Mouse (Mus musculus) midbrain, embryonic 15.5 days (tissue): ENCODE results near the gene Nup50. TPM values are rescaled to one million over a fixed set of nuclear protein-coding genes. Genes with fewer than 3 reads are reported as not detected.

ENCODE experiments used
- ATAC-seq: fragments of 200-750 bp; cut with Nextera tagmentation; replicated peaks from 2 replicates; pipeline ENCODE4 v1.8.0; 2017; ENCODE audit warnings: moderate TSS enrichment
- H3K27ac ChIP-seq: fragments of 300-500 bp; sonication (generic); 2 replicates; pipeline ENCODE4 v1.5.1; 2015; ENCODE audit warnings: mild to moderate bottlenecking, inconsistent platforms
- H3K27me3 ChIP-seq: fragments of 300-500 bp; sonication (generic); replicated peaks from 2 replicates; pipeline ENCODE4 v1.6.1; 2015; ENCODE audit warnings: inconsistent platforms
- H3K36me3 ChIP-seq: fragments of 300-500 bp; sonication (generic); replicated peaks from 2 replicates; pipeline ENCODE4 v1.6.1; 2015; ENCODE audit warnings: inconsistent platforms
- H3K4me1 ChIP-seq: fragments of 300-500 bp; sonication (generic); 2 replicates; pipeline ENCODE4 v1.6.1; 2015; ENCODE audit warnings: inconsistent platforms
- H3K4me2 ChIP-seq: fragments of 300-500 bp; sonication (generic); 2 replicates; pipeline ENCODE4 v1.6.1; 2015; ENCODE audit warnings: inconsistent platforms, mild to moderate bottlenecking, moderate library complexity
- H3K4me3 ChIP-seq: fragments of 300-500 bp; sonication (generic); 2 replicates; pipeline ENCODE4 v1.5.1; 2015; ENCODE audit warnings: mild to moderate bottlenecking, inconsistent platforms
- H3K9ac ChIP-seq: fragments of 300-500 bp; sonication (generic); 2 replicates; pipeline ENCODE4 v1.6.1; 2015; ENCODE audit warnings: mild to moderate bottlenecking, inconsistent platforms
- H3K9me3 ChIP-seq: fragments of 300-500 bp; sonication (generic); 2 replicates; pipeline ENCODE4 v1.6.1; 2016; ENCODE audit warnings: inconsistent platforms
- WGBS: fragments of 180-500 bp; shearing (Covaris S2); methylation state at CpG from one replicate; pipeline ENCODE4 v1.1.7; 2015; ENCODE audit warnings: mixed read lengths; 5-methylcytosine and 5-hydroxymethylcytosine counted together
- polyA plus RNA-seq: library from polyadenylated mRNA; unstranded; fragments of >200 nt; fragmentation: Nextera tagmentation; extraction: Ambion mirVana; gene quantifications from 2 replicates; pipeline ENCODE4 v1.2.1, GENCODE M21; 2015

Nup50 gene
- polyA plus RNA-seq, 1 experiment from 2014 or later: 25.4 TPM

GRCm38 (mm10) chr15:84923508-84924181 lies 434 bp downstream of the Nup50 start:
- H3K9ac ChIP-seq: peak overlapping the region; percentile 80
- H3K4me1 ChIP-seq: peaks cover 31% of the 10 kb centered on the region
- peak overlapping the region; percentile 86 for H3K4me2 ChIP-seq
- under 1% methylated on average over 54 of the region's 68 CpGs for WGBS
- no peaks in the 10 kb centered on the region for H3K9me3 ChIP-seq
- H3K4me3 ChIP-seq: peak overlapping the region; percentile 82
- no peaks in the 10 kb centered on the region for H3K27me3 ChIP-seq
- peak overlapping the region; percentile 95 for H3K27ac ChIP-seq
- ATAC-seq: peak; percentile 83
- peaks cover 7% of the 10 kb centered on the region; the same call in 1 of the 2 replicates for H3K36me3 ChIP-seq

DNA sequence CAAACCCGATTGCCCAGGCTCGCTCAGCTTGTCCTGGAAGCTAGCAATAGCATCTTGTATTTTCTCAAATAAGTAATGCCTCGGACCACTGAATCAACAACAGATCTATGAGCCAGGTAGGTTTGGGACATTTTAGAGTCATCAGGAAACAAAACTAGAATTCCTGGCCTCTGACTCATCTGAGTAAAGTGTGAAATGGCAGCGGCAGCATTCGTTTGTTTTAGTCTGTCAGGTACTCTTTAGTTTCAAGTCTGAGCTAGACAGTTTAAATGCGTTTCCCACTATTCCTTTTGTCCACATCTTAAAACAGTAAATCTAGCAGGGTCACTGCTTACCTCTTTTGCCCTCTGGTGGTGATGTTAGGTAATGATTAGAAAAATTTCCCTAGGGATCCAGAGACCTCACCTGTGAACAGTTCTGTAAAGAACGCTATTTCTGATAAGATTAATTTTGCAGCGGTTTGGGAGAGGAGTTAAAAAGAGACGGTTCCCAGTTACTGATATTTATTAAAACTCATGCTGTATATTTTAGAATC lies 1.6 kb downstream of the Nup50 start:
- H3K27me3 ChIP-seq: no peaks in the 10 kb centered on the region
- peak overlapping the region; percentile 86 for H3K4me2 ChIP-seq
- H3K4me3 ChIP-seq: peak overlapping the region; percentile 82
- 15% methylated on average over 9 of the region's 9 CpGs for WGBS
- peaks cover 31% of the 10 kb centered on the region for H3K4me1 ChIP-seq
- ATAC-seq: no peak
- H3K27ac ChIP-seq: no peak overlapping the region
- peak overlapping the region; percentile 80; the same call in 1 of the 2 replicates for H3K9ac ChIP-seq
- no peaks in the 10 kb centered on the region for H3K9me3 ChIP-seq
- H3K36me3 ChIP-seq: peaks cover 17% of the 10 kb centered on the region; the same call in 1 of the 2 replicates

- peaks cover 19% of the 10 kb centered on the region; the same call in 1 of the 2 replicates for H3K36me3 ChIP-seq
- no peak for ATAC-seq
- no peak overlapping the region for H3K27ac ChIP-seq
- no peak overlapping the region for H3K4me3 ChIP-seq
- peaks cover 31% of the 10 kb centered on the region for H3K4me1 ChIP-seq
- no peaks in the 10 kb centered on the region for H3K9me3 ChIP-seq
- peak overlapping the region; percentile 86; the same call in 1 of the 2 replicates for H3K4me2 ChIP-seq
- WGBS: 48% methylated on average over 1 of the region's 1 CpGs
- no peak overlapping the region for H3K9ac ChIP-seq
- H3K27me3 ChIP-seq: no peaks in the 10 kb centered on the region
Observed at GRCm38 (mm10) chr15:84925495-84926018, 2.3 kb downstream of the Nup50 start.

DNA sequence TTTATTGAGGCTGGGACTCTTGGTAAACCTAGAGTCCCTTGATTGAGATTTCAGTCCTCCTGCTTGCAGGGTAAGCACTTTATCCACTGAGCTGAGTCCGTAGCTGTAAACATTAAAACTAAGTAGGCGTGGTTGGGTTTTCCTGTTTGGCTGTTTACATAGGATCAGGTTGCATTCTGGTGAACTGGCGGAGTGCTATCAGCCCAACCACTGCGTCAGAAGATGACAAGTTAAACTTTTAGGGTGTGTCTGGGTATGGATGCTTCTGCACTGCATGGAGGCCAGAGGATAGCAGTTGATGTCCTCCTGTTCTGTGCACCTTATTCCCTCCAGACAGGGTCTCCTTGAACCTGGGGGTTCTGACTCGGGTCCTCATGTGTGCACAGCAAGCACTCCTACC lies 9.1 kb downstream of the Nup50 start:
- Histone ChIP-seq H3K4me3 (no peak overlapping the region), H3K4me2 (no peak overlapping the region), H3K36me3 (peaks cover 68% of the 10 kb centered on the region), H3K9me3 (no peaks in the 10 kb centered on the region), H3K4me1 (no peaks in the 10 kb centered on the region), H3K27ac (no peak overlapping the region), H3K27me3 (no peaks in the 10 kb centered on the region), H3K9ac (no peak overlapping the region)
- 90% methylated on average over 5 of the region's 5 CpGs for WGBS
- ATAC-seq: no peak

GRCm38 (mm10) chr15:84934901-84935300 lies 11.7 kb downstream of the Nup50 start:
- H3K9me3 ChIP-seq: no peaks in the 10 kb centered on the region
- no peak overlapping the region for H3K27ac ChIP-seq
- H3K4me2 ChIP-seq: no peak overlapping the region
- H3K27me3 ChIP-seq: no peaks in the 10 kb centered on the region
- H3K4me3 ChIP-seq: no peak overlapping the region
- H3K36me3 ChIP-seq: peaks cover 68% of the 10 kb centered on the region
- ATAC-seq: no peak
- no peak overlapping the region for H3K9ac ChIP-seq
- H3K4me1 ChIP-seq: no peaks in the 10 kb centered on the region
- WGBS: 87% methylated on average over 16 of the region's 16 CpGs

DNA sequence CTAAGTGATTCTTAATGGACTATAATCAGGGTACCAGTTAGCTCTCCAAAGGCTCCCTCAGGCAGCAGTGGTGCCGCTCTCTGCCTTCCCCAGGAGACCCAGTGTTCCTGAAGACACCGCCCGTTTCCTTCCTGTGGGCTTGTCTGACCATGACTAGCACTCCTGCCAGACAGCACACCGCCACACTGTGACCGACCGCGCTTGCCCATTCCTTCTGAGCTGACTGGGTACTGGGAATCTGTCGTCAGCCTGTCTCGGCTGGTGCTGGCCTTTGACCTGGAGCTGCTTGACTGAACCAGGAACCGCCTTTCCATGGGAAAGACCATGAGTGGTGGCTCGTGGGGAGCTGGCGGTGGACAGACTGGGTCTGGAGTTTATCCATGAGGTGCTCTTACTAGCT lies 16.9 kb downstream of the Nup50 start:
- Histone ChIP-seq H3K4me3 (no peak overlapping the region), H3K27me3 (no peaks in the 10 kb centered on the region), H3K4me1 (no peaks in the 10 kb centered on the region), H3K9ac (no peak overlapping the region), H3K4me2 (no peak overlapping the region), H3K9me3 (no peaks in the 10 kb centered on the region), H3K36me3 (peaks cover 48% of the 10 kb centered on the region), H3K27ac (no peak overlapping the region)
- 74% methylated on average over 12 of the region's 12 CpGs for WGBS
- ATAC-seq: no peak

GRCm38 (mm10) chr15:84942647-84943285 lies 19.6 kb downstream of the Nup50 start:
- ATAC-seq: no peak; the same call in 1 of the 2 replicates
- Histone ChIP-seq H3K27ac (no peak overlapping the region), H3K4me3 (no peak overlapping the region), H3K27me3 (no peaks in the 10 kb centered on the region), H3K9ac (no peak overlapping the region), H3K9me3 (no peaks in the 10 kb centered on the region), H3K4me1 (no peaks in the 10 kb centered on the region), H3K4me2 (no peak overlapping the region), H3K36me3 (peaks cover 38% of the 10 kb centered on the region)
- WGBS: 72% methylated on average over 11 of the region's 11 CpGs

DNA sequence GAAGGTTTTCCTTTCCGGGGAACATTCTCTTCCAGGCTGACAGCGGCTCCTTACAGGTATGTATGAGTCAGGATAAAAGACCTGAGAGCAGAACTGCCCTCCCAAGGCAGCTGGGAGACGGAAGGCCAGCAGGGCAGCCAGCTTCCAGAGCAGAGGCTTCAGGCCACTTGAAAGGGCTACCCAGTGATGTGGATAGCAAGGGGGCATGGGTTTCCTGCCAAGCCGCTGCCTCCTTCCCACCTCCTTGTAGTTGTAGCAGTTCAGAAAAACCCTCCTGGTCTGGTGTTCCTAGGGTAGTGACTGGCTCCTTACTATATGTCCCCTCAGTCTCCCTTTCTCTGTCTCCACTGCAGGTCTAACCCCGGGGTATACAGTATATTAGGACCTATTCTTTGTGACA lies 21.1 kb downstream of the Nup50 start:
- Histone ChIP-seq H3K27ac (no peak overlapping the region), H3K36me3 (peaks cover 40% of the 10 kb centered on the region)

DNA sequence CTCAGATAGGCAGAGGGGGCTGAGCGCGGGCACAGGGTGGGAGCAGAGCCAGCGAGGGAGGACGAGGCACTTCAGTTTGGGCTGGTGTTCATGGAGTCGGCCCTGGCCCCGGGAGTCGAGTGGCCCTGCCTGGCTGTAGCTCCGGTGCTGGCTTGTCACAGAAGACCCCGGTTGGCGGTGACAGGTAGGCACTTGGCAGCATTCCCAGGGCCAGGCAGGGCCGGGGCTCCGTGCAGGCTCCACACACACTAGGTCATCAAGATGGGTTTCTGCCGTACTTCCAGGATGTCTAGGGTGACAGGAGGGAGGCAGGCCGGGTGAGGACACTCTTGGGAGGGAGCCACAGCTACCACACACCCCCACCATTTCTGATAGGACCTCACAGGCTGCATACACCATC lies 25.8 kb downstream of the Nup50 start:
- 89% methylated on average over 14 of the region's 14 CpGs for WGBS
- Histone ChIP-seq H3K4me2 (no peak overlapping the region), H3K4me3 (no peak overlapping the region), H3K9me3 (no peaks in the 10 kb centered on the region), H3K4me1 (no peaks in the 10 kb centered on the region), H3K27ac (no peak overlapping the region), H3K27me3 (no peaks in the 10 kb centered on the region), H3K9ac (no peak overlapping the region), H3K36me3 (peaks cover 58% of the 10 kb centered on the region)
- ATAC-seq: no peak

More for the DNA sequence above, 21.1 kb downstream of the Nup50 start:
- 83% methylated on average over 5 of the region's 5 CpGs for WGBS
- no peaks in the 10 kb centered on the region for H3K27me3 ChIP-seq
- no peak overlapping the region for H3K4me2 ChIP-seq
- H3K4me3 ChIP-seq: no peak overlapping the region
- no peaks in the 10 kb centered on the region for H3K4me1 ChIP-seq
- ATAC-seq: no peak
- H3K9ac ChIP-seq: no peak overlapping the region
- H3K9me3 ChIP-seq: no peaks in the 10 kb centered on the region

- Histone ChIP-seq H3K4me2 (no peak overlapping the region), H3K27ac (no peak overlapping the region), H3K4me1 (no peaks in the 10 kb centered on the region), H3K9ac (no peak overlapping the region), H3K9me3 (no peaks in the 10 kb centered on the region), H3K27me3 (no peaks in the 10 kb centered on the region), H3K4me3 (no peak overlapping the region), H3K36me3 (peaks cover 60% of the 10 kb centered on the region)
- WGBS: 90% methylated on average over 4 of the region's 4 CpGs
- ATAC-seq: no peak
Observed at GRCm38 (mm10) chr15:84950053-84950452, 26.8 kb downstream of the Nup50 start.

DNA sequence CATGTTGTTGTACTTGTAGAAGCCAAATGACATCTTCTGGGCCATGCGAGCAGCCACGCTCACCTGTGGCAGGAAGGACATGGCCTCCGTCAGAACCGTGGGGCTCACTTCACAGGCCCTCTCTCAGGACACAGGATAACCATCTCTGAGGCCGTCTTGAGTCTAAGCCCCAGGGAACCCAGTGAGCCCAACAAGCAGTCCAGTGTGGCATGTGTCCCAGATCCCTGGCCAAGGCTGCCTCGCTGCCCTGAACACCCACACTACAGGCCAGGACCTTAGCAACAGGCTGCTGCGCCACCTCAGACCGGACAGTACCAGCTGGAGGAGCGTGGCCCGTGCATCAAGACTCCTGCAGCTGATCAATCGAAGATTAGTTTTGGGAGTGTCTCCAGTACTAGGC lies 30.0 kb downstream of the Nup50 start:
- Histone ChIP-seq H3K4me2 (no peak overlapping the region), H3K27me3 (no peaks in the 10 kb centered on the region), H3K27ac (no peak overlapping the region), H3K4me1 (peaks cover 8% of the 10 kb centered on the region), H3K36me3 (peaks cover 59% of the 10 kb centered on the region), H3K4me3 (no peak overlapping the region), H3K9me3 (no peaks in the 10 kb centered on the region), H3K9ac (no peak overlapping the region)
- ATAC-seq: no peak
- 96% methylated on average over 11 of the region's 11 CpGs for WGBS

- H3K4me3 ChIP-seq: no peak overlapping the region
- H3K9ac ChIP-seq: no peak overlapping the region
- H3K9me3 ChIP-seq: no peaks in the 10 kb centered on the region
- no peaks in the 10 kb centered on the region for H3K27me3 ChIP-seq
- WGBS: 20% methylated on average over 3 of the region's 3 CpGs
- ATAC-seq: peak; percentile 60
- H3K27ac ChIP-seq: peak overlapping the region; percentile 48; the same call in 1 of the 2 replicates
- peaks cover 21% of the 10 kb centered on the region for H3K36me3 ChIP-seq
- H3K4me2 ChIP-seq: peak overlapping the region; percentile 15; the same call in 1 of the 2 replicates
- H3K4me1 ChIP-seq: peaks cover 38% of the 10 kb centered on the region
Observed at GRCm38 (mm10) chr15:84957851-84958250, 34.6 kb downstream of the Nup50 start.
